Mouse (Mus musculus) erythroblast, embryonic 14.5 days (primary cell): ENCODE data around the gene Aff3.

Experiments used
- GATA1 ChIP-seq: IDR thresholded peaks from 2 replicates; pipeline ENCODE4 v1.6.1; 2012; ENCODE audit warnings: low read length, inconsistent platforms, mixed read lengths
- TAL1 ChIP-seq: IDR thresholded peaks from 3 replicates; pipeline ENCODE4 v1.6.1; 2012; ENCODE audit warnings: low read length, inconsistent platforms, mixed read lengths

- no peak for TF ChIP-seq GATA1
- TF ChIP-seq TAL1, result no peak
Measured at GRCm38 (mm10) chr1:38252031-38252765, 412.6 kb downstream of the Aff3 start.
